Mouse (Mus musculus) induced T-regulatory cell, adult 2 months (primary cell): ENCODE measurements around the gene Khdc3.
A peak's percentile ranks its signal among the peaks of the same experiment; 100 is the strongest.
"Not testable (repeated sequence)": the region's sequence is repeated elsewhere in the genome, so short reads cannot be mapped to it uniquely, and the experiment has no call there.

ENCODE experiments used
- DNase-seq: peaks from one replicate; pipeline ENCODE4 v3.0.0-alpha.2; 2012; ENCODE audit warnings: low read depth

Khdc3 gene

GRCm38 (mm10) chr9:73102181-73102580 is 545 bp downstream of the Khdc3 start, which contains the start of gene Gm20509:
Gene Gm20509, plus strand, starts transcription at chr9:73102470.
- DNase-seq, result no peak

- DNase-seq, result no peak
These were observed 1.7 kb downstream of the Khdc3 start for GRCm38 (mm10) chr9:73103159-73103879.

GRCm38 (mm10) chr9:73103880-73104198 is 2.2 kb downstream of the Khdc3 start:
- DNase-seq, result no peak

GRCm38 (mm10) chr9:73105141-73105540 is 3.5 kb downstream of the Khdc3 start:
- no peak for DNase-seq

- DNase-seq, result no peak
These were observed 4.1 kb downstream of the Khdc3 start for GRCm38 (mm10) chr9:73105771-73106170.

GRCm38 (mm10) chr9:73112919-73113906 is 11.6 kb downstream of the Khdc3 start, which contains the start of gene Rsl24d1:
Gene Rsl24d1, plus strand, starts transcription at chr9:73113426.
- peak; percentile 92 for DNase-seq

- not testable (repeated sequence) for DNase-seq
These were observed 15.1 kb downstream of the Khdc3 start for GRCm38 (mm10) chr9:73116704-73117103.

GRCm38 (mm10) chr9:73118012-73118411 is 16.4 kb downstream of the Khdc3 start:
- no peak for DNase-seq

- DNase-seq, result peak; percentile 59
These were observed 20.1 kb downstream of the Khdc3 start for GRCm38 (mm10) chr9:73121735-73122134.

GRCm38 (mm10) chr9:73125043-73125570 is 23.5 kb downstream of the Khdc3 start:
- no peak for DNase-seq

GRCm38 (mm10) chr9:73127457-73127856 is 25.8 kb downstream of the Khdc3 start:
- DNase-seq, result no peak

GRCm38 (mm10) chr9:73129875-73130274 is 28.2 kb downstream of the Khdc3 start:
- DNase-seq, result no peak

- DNase-seq, result no peak
These were observed 28.9 kb downstream of the Khdc3 start for GRCm38 (mm10) chr9:73130529-73130928.

GRCm38 (mm10) chr9:73137341-73137886 is 35.8 kb downstream of the Khdc3 start:
- DNase-seq, result no peak
